Mouse (Mus musculus) limb, embryonic 13.5 days (tissue): ENCODE results near the gene Fabp6. TPM values are rescaled to one million over a fixed set of nuclear protein-coding genes. Genes with fewer than 3 reads are reported as not detected.

Experiments
- ATAC-seq: fragments of 200-750 bp; cut with Nextera tagmentation; 2 replicates; pipeline ENCODE4 v1.8.0; 2017; ENCODE audit warnings: low read depth, moderate number of reproducible peaks, moderate TSS enrichment; ENCODE audit not compliant: low FRiP score
- H3K27ac ChIP-seq: fragments of 300-500 bp; sonication (generic); 2 replicates; pipeline ENCODE4 v1.5.1; 2015; ENCODE audit warnings: inconsistent platforms, mild to moderate bottlenecking, moderate library complexity
- H3K27me3 ChIP-seq: fragments of 300-500 bp; sonication (generic); 2 replicates; pipeline ENCODE4 v1.6.1; 2015; ENCODE audit warnings: mild to moderate bottlenecking, inconsistent platforms
- H3K36me3 ChIP-seq: fragments of 300-500 bp; sonication (generic); 2 replicates; pipeline ENCODE4 v1.6.1; 2015; ENCODE audit warnings: inconsistent platforms, mild to moderate bottlenecking, moderate library complexity
- H3K4me1 ChIP-seq: fragments of 300-500 bp; sonication (generic); 2 replicates; pipeline ENCODE4 v1.6.1; 2015; ENCODE audit warnings: inconsistent platforms
- H3K4me2 ChIP-seq: fragments of 300-500 bp; sonication (generic); replicated peaks from 2 replicates; pipeline ENCODE4 v1.6.1; 2015; ENCODE audit warnings: inconsistent platforms, mild to moderate bottlenecking, moderate library complexity
- H3K4me3 ChIP-seq: fragments of 300-500 bp; sonication (generic); 2 replicates; pipeline ENCODE4 v1.5.1; 2015; ENCODE audit warnings: moderate library complexity, mild to moderate bottlenecking, inconsistent platforms
- H3K9ac ChIP-seq: fragments of 300-500 bp; sonication (generic); 2 replicates; pipeline ENCODE4 v1.6.1; 2015; ENCODE audit warnings: mild to moderate bottlenecking, inconsistent platforms
- H3K9me3 ChIP-seq: fragments of 300-500 bp; sonication (generic); 2 replicates; pipeline ENCODE4 v1.6.1; 2016; ENCODE audit warnings: inconsistent platforms
- WGBS: fragments of 180-500 bp; shearing (Covaris S2); methylation state at CpG from one replicate; pipeline ENCODE4 v1.1.7; 2015; 5-methylcytosine and 5-hydroxymethylcytosine counted together
- polyA plus RNA-seq: library from polyadenylated mRNA; unstranded; fragments of >200 nt; fragmentation: Nextera tagmentation; extraction: Ambion mirVana; gene quantifications from 2 replicates; pipeline ENCODE4 v1.2.1, GENCODE M21; 2015

The Fabp6 gene
- not detected in 2 replicates for polyA plus RNA-seq

- no peaks in the 10 kb centered on the region for H3K9me3 ChIP-seq
- H3K4me2 ChIP-seq = no peak within 1 kb of the TSS
- WGBS = 90% methylated on average over 5 of the region's 5 CpGs
- no peak within 1 kb of the TSS for H3K9ac ChIP-seq
- ATAC-seq = no peak
- H3K27ac ChIP-seq = no peak within 1 kb of the TSS
- no peaks in the 10 kb centered on the region for H3K27me3 ChIP-seq
- H3K36me3 ChIP-seq = no peaks in the 10 kb centered on the region
- no peaks in the 10 kb centered on the region for H3K4me1 ChIP-seq
- no peak within 1 kb of the TSS for H3K4me3 ChIP-seq
These were observed at the start of gene Fabp6 for GRCm38 (mm10) chr11:43601440-43601839. TSS of gene Fabp6 (minus strand) at chr11:43601540.

GRCm38 (mm10) chr11:43645286-43645685 lies 43.9 kb upstream of the Fabp6 start:
- H3K4me2 ChIP-seq = no peak overlapping the region
- WGBS = 87% methylated on average over 3 of the region's 3 CpGs
- peaks cover 19% of the 10 kb centered on the region for H3K4me1 ChIP-seq
- 0 out of 2 replicates have a peak, but pooled peaks cover 4% of the 10 kb centered on the region for H3K9me3 ChIP-seq
- no peak overlapping the region for H3K27ac ChIP-seq
- H3K36me3 ChIP-seq = no peaks in the 10 kb centered on the region
- ATAC-seq = no peak
- no peak overlapping the region for H3K9ac ChIP-seq
- H3K4me3 ChIP-seq = no peak overlapping the region
- H3K27me3 ChIP-seq = no peaks in the 10 kb centered on the region

GRCm38 (mm10) chr11:43643180-43643591 lies 41.8 kb upstream of the Fabp6 start:
- peak overlapping the region; percentile 44 for H3K27ac ChIP-seq
- peak; percentile 85 for ATAC-seq
- H3K4me2 ChIP-seq = peak overlapping the region; percentile 19; the same call in 1 of the 2 replicates

GRCm38 (mm10) chr11:43638486-43638885 lies 37.1 kb upstream of the Fabp6 start:
- WGBS = 95% methylated on average over 3 of the region's 3 CpGs
- H3K4me3 ChIP-seq = no peak overlapping the region
- no peaks in the 10 kb centered on the region for H3K27me3 ChIP-seq
- H3K4me2 ChIP-seq = no peak overlapping the region
- no peak overlapping the region for H3K9ac ChIP-seq
- H3K27ac ChIP-seq = no peak overlapping the region
- 0 out of 2 replicates have a peak, but pooled peaks cover 5% of the 10 kb centered on the region for H3K9me3 ChIP-seq
- H3K36me3 ChIP-seq = no peaks in the 10 kb centered on the region
- ATAC-seq = no peak
- peaks cover 19% of the 10 kb centered on the region for H3K4me1 ChIP-seq

More at GRCm38 (mm10) chr11:43643180-43643591, 41.8 kb upstream of the Fabp6 start:
- Histone ChIP-seq H3K36me3 (no peaks in the 10 kb centered on the region), H3K9ac (no peak overlapping the region), H3K4me1 (peaks cover 19% of the 10 kb centered on the region), H3K9me3 (0 out of 2 replicates have a peak, but pooled peaks cover 9% of the 10 kb centered on the region), H3K27me3 (no peaks in the 10 kb centered on the region), H3K4me3 (no peak overlapping the region)
- WGBS = 14% methylated on average over 2 of the region's 2 CpGs

GRCm38 (mm10) chr11:43636761-43637160 lies 35.4 kb upstream of the Fabp6 start:
- Histone ChIP-seq H3K4me1 (peaks cover 11% of the 10 kb centered on the region), H3K4me3 (no peak overlapping the region), H3K9me3 (0 out of 2 replicates have a peak, but pooled peaks cover 5% of the 10 kb centered on the region), H3K27ac (no peak overlapping the region), H3K9ac (no peak overlapping the region), H3K4me2 (no peak overlapping the region), H3K27me3 (no peaks in the 10 kb centered on the region), H3K36me3 (no peaks in the 10 kb centered on the region)
- 87% methylated on average over 4 of the region's 4 CpGs for whole genome bisulfite sequencing
- ATAC-seq = no peak

- Histone ChIP-seq H3K36me3 (no peaks in the 10 kb centered on the region), H3K9ac (no peak overlapping the region), H3K4me1 (peaks cover 11% of the 10 kb centered on the region), H3K9me3 (no peaks in the 10 kb centered on the region), H3K27me3 (no peaks in the 10 kb centered on the region), H3K4me2 (peak overlapping the region; percentile 48), H3K27ac (peak overlapping the region; percentile 39; the same call in 1 of the 2 replicates), H3K4me3 (no peak overlapping the region)
- 15% methylated on average over 19 of the region's 19 CpGs for WGBS
- ATAC-seq = peak; percentile 81; the same call in 1 of the 2 replicates
These were observed 32.5 kb upstream of the Fabp6 start for GRCm38 (mm10) chr11:43633658-43634401.

GRCm38 (mm10) chr11:43633165-43633564 lies 31.8 kb upstream of the Fabp6 start:
- H3K27me3 ChIP-seq = no peaks in the 10 kb centered on the region
- H3K4me3 ChIP-seq = no peak overlapping the region
- no peaks in the 10 kb centered on the region for H3K36me3 ChIP-seq
- H3K4me1 ChIP-seq = peaks cover 11% of the 10 kb centered on the region
- no peaks in the 10 kb centered on the region for H3K9me3 ChIP-seq
- H3K9ac ChIP-seq = no peak overlapping the region
- ATAC-seq = no peak
- H3K4me2 ChIP-seq = no peak overlapping the region
- no peak overlapping the region for H3K27ac ChIP-seq
- 78% methylated on average over 6 of the region's 6 CpGs for WGBS

- 49% methylated on average over 4 of the region's 4 CpGs for WGBS
These were observed 31.2 kb upstream of the Fabp6 start for GRCm38 (mm10) chr11:43632566-43632965.

GRCm38 (mm10) chr11:43631645-43632044 lies 30.3 kb upstream of the Fabp6 start:
- ATAC-seq = no peak
- WGBS = 81% methylated on average over 9 of the region's 9 CpGs
- H3K27ac ChIP-seq = no peak overlapping the region

More at GRCm38 (mm10) chr11:43632566-43632965, 31.2 kb upstream of the Fabp6 start:
- no peak overlapping the region for H3K27ac ChIP-seq
- no peaks in the 10 kb centered on the region for H3K9me3 ChIP-seq
- H3K4me1 ChIP-seq = peaks cover 11% of the 10 kb centered on the region
- H3K36me3 ChIP-seq = no peaks in the 10 kb centered on the region
- H3K27me3 ChIP-seq = no peaks in the 10 kb centered on the region
- no peak for ATAC-seq
- no peak overlapping the region for H3K4me2 ChIP-seq
- H3K9ac ChIP-seq = no peak overlapping the region
- no peak overlapping the region for H3K4me3 ChIP-seq

GRCm38 (mm10) chr11:43626927-43627645 lies 25.7 kb upstream of the Fabp6 start:
- peak overlapping the region; percentile 61 for H3K4me2 ChIP-seq
- WGBS = 35% methylated on average over 18 of the region's 18 CpGs
- H3K9me3 ChIP-seq = no peaks in the 10 kb centered on the region
- no peaks in the 10 kb centered on the region for H3K36me3 ChIP-seq
- peak overlapping the region; percentile 48; the same call in 1 of the 2 replicates for H3K9ac ChIP-seq
- 0 out of 2 replicates have a peak overlapping the region, but pooled peaks have one; percentile 10 for H3K27ac ChIP-seq
- no peaks in the 10 kb centered on the region for H3K27me3 ChIP-seq
- H3K4me3 ChIP-seq = peak overlapping the region; percentile 29
- peaks cover 17% of the 10 kb centered on the region for H3K4me1 ChIP-seq
- no peak for ATAC-seq

More at GRCm38 (mm10) chr11:43631645-43632044, 30.3 kb upstream of the Fabp6 start:
- H3K4me2 ChIP-seq = no peak overlapping the region
- H3K4me1 ChIP-seq = peaks cover 19% of the 10 kb centered on the region
- no peaks in the 10 kb centered on the region for H3K9me3 ChIP-seq
- H3K27me3 ChIP-seq = no peaks in the 10 kb centered on the region
- no peak overlapping the region for H3K4me3 ChIP-seq
- no peak overlapping the region for H3K9ac ChIP-seq
- H3K36me3 ChIP-seq = no peaks in the 10 kb centered on the region

- no peaks in the 10 kb centered on the region for H3K36me3 ChIP-seq
- peak; percentile 75; the same call in 1 of the 2 replicates for ATAC-seq
- peak overlapping the region; percentile 10; the same call in 1 of the 2 replicates for H3K27ac ChIP-seq
- peaks cover 17% of the 10 kb centered on the region for H3K4me1 ChIP-seq
- H3K9ac ChIP-seq = peak overlapping the region; percentile 48; the same call in 1 of the 2 replicates
- H3K9me3 ChIP-seq = no peaks in the 10 kb centered on the region
- no peaks in the 10 kb centered on the region for H3K27me3 ChIP-seq
- peak overlapping the region; percentile 29 for H3K4me3 ChIP-seq
- peak overlapping the region; percentile 61 for H3K4me2 ChIP-seq
- 8% methylated on average over 12 of the region's 12 CpGs for WGBS
These were observed 25.1 kb upstream of the Fabp6 start for GRCm38 (mm10) chr11:43626300-43626926.
